Mouse (Mus musculus) adrenal gland, adult (tissue): ENCODE data around the gene Skint1.
"Not testable (repeated sequence)": the region's sequence is repeated elsewhere in the genome, so short reads cannot be mapped to it uniquely, and the experiment has no call there.

ENCODE experiments used
- DNase-seq, 2 experiments: peaks; one replicate each; pipeline ENCODE4 v3.0.0; 2022 to 2023; ENCODE audit warnings: low spot score in 1 of 2; ENCODE audit not compliant: inconsistent age in 2 of 2

The Skint1 gene

GRCm38 (mm10) chr4:112005969-112006368 is at the start of gene Skint1:
Gene Skint1, plus strand, starts transcription at chr4:112006269.
- no peak for DNase-seq

- DNase-seq: peak in 1 of 2 experiments; percentile 19
Measured at GRCm38 (mm10) chr4:111961309-111961708, 44.8 kb upstream of the Skint1 start.

- DNase-seq: not testable (repeated sequence)
Measured at GRCm38 (mm10) chr4:111963241-111963640, 42.8 kb upstream of the Skint1 start.

DNA sequence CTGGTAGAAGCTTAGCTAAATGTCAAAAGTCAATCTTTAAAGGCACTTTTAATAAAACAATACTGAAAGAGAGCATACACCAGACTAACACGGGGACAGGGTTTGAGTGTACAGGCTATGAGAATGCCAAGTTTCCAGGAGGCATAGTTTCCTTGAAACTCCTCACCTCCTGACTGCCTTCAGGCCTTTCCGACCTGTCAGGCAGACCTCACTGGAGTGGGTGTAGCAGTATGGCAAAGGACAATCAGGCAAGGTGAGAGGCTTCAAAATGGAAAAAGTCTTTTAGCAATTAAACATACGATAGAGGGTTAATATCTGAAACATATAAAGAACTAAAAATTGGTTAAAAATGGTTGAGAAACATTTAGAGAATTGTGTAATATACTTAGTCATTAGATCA is 42.4 kb upstream of the Skint1 start:
- DNase-seq: no peak

DNA sequence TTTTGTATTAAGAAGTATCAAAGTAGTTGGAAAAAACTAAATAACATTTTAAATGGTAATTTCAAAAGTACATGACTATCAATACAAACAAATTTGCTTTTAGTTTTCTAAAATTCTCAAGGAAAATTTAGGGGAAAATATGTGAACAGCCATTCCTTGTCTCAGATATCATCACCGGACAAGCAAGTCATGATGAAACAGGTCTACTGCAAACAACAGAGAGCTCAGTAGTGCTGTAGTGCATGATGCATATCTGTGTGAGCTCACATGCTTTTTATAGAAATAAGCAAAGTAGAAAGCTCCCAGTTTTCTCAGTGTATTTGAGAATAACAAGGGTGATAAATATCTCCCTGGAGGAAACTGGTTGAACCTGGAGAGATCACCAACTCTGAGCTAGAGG is 33.4 kb upstream of the Skint1 start, which contains the start of gene Skint7:
Gene Skint7, plus strand, starts transcription at position 301 of the 400 bp plus-strand sequence.
- DNase-seq: no peak

DNA sequence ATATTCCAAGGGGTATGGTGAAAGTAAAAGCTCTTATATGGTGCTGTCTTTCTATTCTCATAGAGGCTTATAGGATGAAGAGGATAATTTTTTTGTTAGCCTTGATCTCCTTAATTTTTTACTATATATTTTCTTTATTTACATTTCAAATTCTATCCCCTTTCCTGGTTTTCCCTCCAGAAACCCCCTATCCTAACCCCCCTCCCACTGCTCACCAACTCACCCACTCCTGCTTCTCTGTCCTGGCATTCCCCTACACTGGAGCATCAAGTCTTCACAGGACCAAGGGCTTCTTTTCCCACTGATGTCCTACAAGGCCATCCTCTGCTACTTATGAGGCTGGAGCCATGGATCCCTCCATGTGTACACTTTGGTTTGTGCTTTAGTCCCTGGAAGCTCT is 65.6 kb downstream of the Skint1 start, which contains the start of gene Skint4:
Gene Skint4, plus strand, starts transcription at position 301 of the 400 bp plus-strand sequence.
- no peak for DNase-seq
